Mouse (Mus musculus) forebrain, embryonic 14.5 days (tissue): ENCODE data around the gene Btbd16. TPM values are rescaled to one million over a fixed set of nuclear protein-coding genes. Genes with fewer than 3 reads are reported as not detected.

ENCODE experiments used
- ATAC-seq: fragments of 200-750 bp; cut with Nextera tagmentation; 2 replicates; pipeline ENCODE4 v1.8.0; 2017; ENCODE audit warnings: mild to moderate bottlenecking, moderate library complexity
- DNase-seq: peaks from one replicate; pipeline ENCODE4 v3.0.0-alpha.2; 2015; ENCODE audit warnings: low spot score
- H3K27ac ChIP-seq: fragments of 300-500 bp; sonication (generic); 2 replicates; pipeline ENCODE4 v1.5.1; 2014; ENCODE audit warnings: low read depth, mild to moderate bottlenecking, control low read depth, low read length, moderate library complexity
- H3K27me3 ChIP-seq: fragments of 300-500 bp; sonication (generic); replicated peaks from 2 replicates; pipeline ENCODE4 v1.6.1; 2014; ENCODE audit warnings: low read length, control low read depth, mixed read lengths; ENCODE audit not compliant: control insufficient read depth, insufficient read depth
- H3K36me3 ChIP-seq: fragments of 300-500 bp; sonication (generic); 2 replicates; pipeline ENCODE4 v1.6.1; 2014; ENCODE audit warnings: low read length, control low read depth; ENCODE audit not compliant: control insufficient read depth, insufficient read depth
- H3K4me1 ChIP-seq: fragments of 300-500 bp; sonication (generic); 2 replicates; pipeline ENCODE4 v1.6.1; 2014; ENCODE audit warnings: antibody characterized with exemption, low read length, control low read depth; ENCODE audit not compliant: control insufficient read depth, insufficient read depth
- H3K4me2 ChIP-seq: fragments of 300-500 bp; sonication (generic); 2 replicates; pipeline ENCODE4 v1.6.1; 2014; ENCODE audit warnings: mild to moderate bottlenecking, control low read depth, low read length
- H3K4me3 ChIP-seq: fragments of 300-500 bp; sonication (generic); 2 replicates; pipeline ENCODE4 v1.5.1; 2014; ENCODE audit warnings: low read depth, low read length, control low read depth
- H3K9ac ChIP-seq: fragments of 300-500 bp; sonication (generic); 2 replicates; pipeline ENCODE4 v1.6.1; 2014; ENCODE audit warnings: mild to moderate bottlenecking, low read length, control low read depth, moderate library complexity
- H3K9me3 ChIP-seq: fragments of 300-500 bp; sonication (generic); replicated peaks from 2 replicates; pipeline ENCODE4 v1.6.1; 2016; ENCODE audit warnings: low read length, control low read depth, mixed read lengths; ENCODE audit not compliant: control insufficient read depth
- WGBS: fragments of 180-500 bp; shearing (Covaris S2); extraction: QIAGEN DNeasy Blood & Tissue Kit; methylation state at CpG from one replicate; pipeline ENCODE4 v1.1.7; 2014; 5-methylcytosine and 5-hydroxymethylcytosine counted together
- polyA plus RNA-seq: library from polyadenylated mRNA; unstranded; fragments of >200 nt; fragmentation: Nextera tagmentation; extraction: Ambion mirVana; gene quantifications from 2 replicates; pipeline ENCODE4 v1.2.1, GENCODE M21; 2014

Btbd16 gene
- polyA plus RNA-seq = not detected in 2 replicates

- 61% methylated on average over 9 of the region's 9 CpGs for WGBS
- no peak for DNase-seq
Measured at GRCm38 (mm10) chr7:130773914-130774630, at the start of gene Btbd16. TSS of gene Btbd16 (plus strand) at chr7:130774069.

DNA sequence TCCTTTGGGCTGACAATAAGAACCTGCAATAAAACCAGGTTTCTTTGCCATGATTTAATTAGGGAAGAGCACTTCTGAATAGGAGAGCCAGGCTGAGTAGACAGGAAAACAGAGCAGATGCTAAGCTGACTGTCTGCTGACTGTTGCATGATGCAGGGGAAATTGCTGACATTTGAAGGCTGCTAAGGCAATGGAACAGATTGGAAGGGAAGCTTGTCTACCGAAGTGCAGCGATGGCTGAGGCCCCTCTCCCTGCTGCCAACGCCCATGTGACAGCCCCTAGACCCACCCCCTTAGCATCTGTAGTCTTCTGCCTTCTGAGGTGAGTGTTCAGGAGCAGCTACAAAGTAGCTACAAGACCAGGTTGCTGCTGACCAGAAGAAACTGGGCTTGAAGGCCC is 47.7 kb upstream of the Btbd16 start:
- no peaks in the 10 kb centered on the region for H3K9me3 ChIP-seq
- no peak overlapping the region for H3K4me2 ChIP-seq
- no peak overlapping the region for H3K4me3 ChIP-seq
- peaks cover 39% of the 10 kb centered on the region for H3K36me3 ChIP-seq
- no peak overlapping the region for H3K27ac ChIP-seq
- peaks cover 7% of the 10 kb centered on the region; the same call in 1 of the 2 replicates for H3K4me1 ChIP-seq
- H3K9ac ChIP-seq = no peak overlapping the region
- DNase-seq (peak; percentile 59), ATAC-seq (no peak)
- no peaks in the 10 kb centered on the region for H3K27me3 ChIP-seq
- WGBS = 75% methylated on average over 3 of the region's 3 CpGs

More at GRCm38 (mm10) chr7:130773914-130774630, at the start of gene Btbd16:
- H3K9ac ChIP-seq = no peak within 1 kb of the TSS
- no peak within 1 kb of the TSS for H3K4me3 ChIP-seq
- H3K4me1 ChIP-seq = no peaks in the 10 kb centered on the region
- H3K9me3 ChIP-seq = no peaks in the 10 kb centered on the region
- no peak for ATAC-seq
- no peaks in the 10 kb centered on the region for H3K27me3 ChIP-seq
- H3K36me3 ChIP-seq = no peaks in the 10 kb centered on the region
- no peak within 1 kb of the TSS for H3K27ac ChIP-seq
- H3K4me2 ChIP-seq = no peak within 1 kb of the TSS

DNA sequence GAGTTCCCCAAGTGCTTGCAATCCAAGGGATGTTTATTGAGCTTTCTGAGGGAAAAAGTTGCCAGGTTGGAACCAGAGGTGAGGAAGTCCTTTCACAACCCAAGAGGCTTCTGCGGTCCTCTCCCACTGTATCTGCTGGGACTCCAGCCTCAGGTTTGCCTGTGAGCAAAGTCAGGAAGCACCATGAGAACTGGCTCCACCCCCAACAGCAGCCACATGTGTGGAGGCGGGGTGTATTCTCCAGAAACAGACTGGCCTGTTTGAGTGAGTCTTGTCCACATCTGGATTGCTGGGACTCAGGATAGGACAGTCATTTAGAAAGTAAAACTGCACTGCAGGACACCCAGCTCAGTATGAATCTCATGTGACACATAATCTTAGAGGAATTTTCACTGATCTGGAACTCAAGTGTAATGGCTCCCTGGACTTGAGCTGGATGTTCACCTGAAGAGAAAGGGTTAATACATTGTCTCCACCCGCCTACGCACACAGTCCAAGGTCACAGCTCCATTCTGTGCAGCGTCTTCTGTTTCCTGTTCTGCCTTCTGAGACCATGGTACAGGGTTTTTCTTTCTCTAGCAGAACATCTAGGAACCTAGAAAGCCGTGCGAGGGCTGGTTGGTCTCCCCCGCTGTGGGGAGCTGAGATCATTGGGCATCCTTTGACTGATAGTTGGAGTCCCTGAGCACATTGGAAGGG is 47.0 kb upstream of the Btbd16 start:
- H3K9ac ChIP-seq = no peak overlapping the region
- H3K36me3 ChIP-seq = peaks cover 41% of the 10 kb centered on the region
- no peaks in the 10 kb centered on the region for H3K27me3 ChIP-seq
- no peak overlapping the region for H3K4me2 ChIP-seq
- no peak overlapping the region for H3K4me3 ChIP-seq
- no peak overlapping the region for H3K27ac ChIP-seq
- H3K4me1 ChIP-seq = peaks cover 9% of the 10 kb centered on the region; the same call in 1 of the 2 replicates
- WGBS = 82% methylated on average over 8 of the region's 8 CpGs
- no peaks in the 10 kb centered on the region for H3K9me3 ChIP-seq
- DNase-seq (no peak), ATAC-seq (no peak)

DNA sequence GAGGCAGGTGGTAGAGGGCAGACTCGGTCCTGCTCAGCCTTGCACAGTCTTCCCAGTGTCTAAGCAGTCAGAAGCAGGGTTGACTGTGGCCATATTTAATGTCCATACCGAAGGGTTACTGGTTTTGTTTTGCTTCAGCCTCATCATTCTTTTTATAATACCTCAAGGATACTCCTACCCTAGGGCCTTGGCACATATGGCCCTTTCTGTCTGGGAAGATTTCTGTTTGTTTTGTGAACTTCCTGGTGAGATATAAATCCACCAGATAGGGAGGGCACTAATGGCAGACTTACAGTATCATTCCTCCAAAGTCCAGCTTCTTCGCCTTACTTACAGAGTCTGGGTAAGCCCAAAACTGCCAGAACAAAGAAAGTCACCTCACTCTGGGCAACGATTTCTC is 46.3 kb upstream of the Btbd16 start:
- WGBS = 96% methylated on average over 4 of the region's 4 CpGs
- no peaks in the 10 kb centered on the region for H3K9me3 ChIP-seq
- H3K4me2 ChIP-seq = no peak overlapping the region
- H3K9ac ChIP-seq = no peak overlapping the region
- peaks cover 41% of the 10 kb centered on the region for H3K36me3 ChIP-seq
- H3K4me1 ChIP-seq = peaks cover 13% of the 10 kb centered on the region
- no peak for ATAC-seq
- no peak for DNase-seq
- no peaks in the 10 kb centered on the region for H3K27me3 ChIP-seq
- H3K4me3 ChIP-seq = no peak overlapping the region
- no peak overlapping the region for H3K27ac ChIP-seq

DNA sequence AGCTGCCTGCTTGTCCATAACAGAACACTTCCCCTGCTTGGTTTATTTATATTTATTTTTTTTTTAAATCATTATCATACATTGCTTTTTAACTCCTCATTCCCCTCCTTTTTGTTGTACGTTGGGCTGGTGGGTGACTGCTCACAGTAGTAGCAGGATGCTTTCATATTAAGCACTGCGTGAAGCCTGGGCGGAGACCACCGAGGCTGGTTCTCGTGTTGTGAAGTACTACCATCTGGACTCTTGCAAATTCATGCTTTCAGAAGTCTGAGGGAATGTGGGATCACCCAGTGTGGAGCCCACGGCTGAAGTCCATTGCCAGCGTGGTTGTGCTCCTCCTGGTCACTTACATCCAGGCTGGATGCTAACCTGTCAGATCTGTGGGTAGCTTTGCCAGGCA is 42.1 kb upstream of the Btbd16 start:
- DNase-seq (peak; percentile 42), ATAC-seq (0 out of 2 replicates have a peak, but pooled peaks have one; percentile 21)
- 60% methylated on average over 7 of the region's 7 CpGs for WGBS
- H3K9me3 ChIP-seq = no peaks in the 10 kb centered on the region
- H3K27ac ChIP-seq = peak overlapping the region; percentile 49; the same call in 1 of the 2 replicates
- H3K4me2 ChIP-seq = no peak overlapping the region
- no peak overlapping the region for H3K4me3 ChIP-seq
- no peaks in the 10 kb centered on the region for H3K27me3 ChIP-seq
- H3K4me1 ChIP-seq = peaks cover 13% of the 10 kb centered on the region
- H3K36me3 ChIP-seq = peaks cover 62% of the 10 kb centered on the region
- no peak overlapping the region for H3K9ac ChIP-seq

GRCm38 (mm10) chr7:130732908-130733307 is 41.0 kb upstream of the Btbd16 start:
- peak; percentile 72 for DNase-seq
- Histone ChIP-seq H3K4me1 (peaks cover 13% of the 10 kb centered on the region), H3K9me3 (no peaks in the 10 kb centered on the region), H3K36me3 (peaks cover 72% of the 10 kb centered on the region), H3K27ac (peak overlapping the region; percentile 75), H3K4me2 (no peak overlapping the region), H3K9ac (no peak overlapping the region), H3K4me3 (no peak overlapping the region), H3K27me3 (no peaks in the 10 kb centered on the region)
- WGBS = 7% methylated on average over 6 of the region's 6 CpGs
- peak; percentile 49 for ATAC-seq

GRCm38 (mm10) chr7:130733423-130733822 is 40.4 kb upstream of the Btbd16 start:
- peaks cover 13% of the 10 kb centered on the region for H3K4me1 ChIP-seq
- ATAC-seq (peak; percentile 45; the same call in 1 of the 2 replicates), DNase-seq (no peak)
- H3K4me3 ChIP-seq = no peak overlapping the region
- no peak overlapping the region for H3K4me2 ChIP-seq
- no peaks in the 10 kb centered on the region for H3K9me3 ChIP-seq
- peaks cover 72% of the 10 kb centered on the region for H3K36me3 ChIP-seq
- 91% methylated on average over 8 of the region's 8 CpGs for WGBS
- peak overlapping the region; percentile 28; the same call in 1 of the 2 replicates for H3K27ac ChIP-seq
- H3K27me3 ChIP-seq = no peaks in the 10 kb centered on the region
- H3K9ac ChIP-seq = no peak overlapping the region

GRCm38 (mm10) chr7:130734195-130734787 is 39.6 kb upstream of the Btbd16 start:
- ATAC-seq = no peak
- Histone ChIP-seq H3K36me3 (peaks cover 72% of the 10 kb centered on the region), H3K9me3 (no peaks in the 10 kb centered on the region), H3K27me3 (no peaks in the 10 kb centered on the region), H3K4me3 (no peak overlapping the region), H3K4me1 (peaks cover 13% of the 10 kb centered on the region), H3K9ac (no peak overlapping the region), H3K4me2 (no peak overlapping the region), H3K27ac (no peak overlapping the region)
- 94% methylated on average over 2 of the region's 2 CpGs for WGBS
- no peak for DNase-seq
